Mouse (Mus musculus) sigmoid colon, adult 10 weeks (tissue): Measurements from ENCODE around the gene Aldh1b1. TPM values are rescaled to one million over a fixed set of nuclear protein-coding genes. Genes with fewer than 3 reads are reported as not detected.

Experiments
- polyA plus RNA-seq: library from polyadenylated mRNA; stranded (reverse); fragments of 350-450 nt; fragmentation: Illumina TruSeq; extraction: RNeasy Lipid Tissue Mini Kit (QIAGEN cat#74804); gene quantifications from one replicate; pipeline ENCODE4 v1.2.3, GENCODE M21; 2014; ENCODE audit warnings: low read depth, low replicate concordance

The Aldh1b1 gene
- polyA plus RNA-seq = 16.6 TPM

DNA sequence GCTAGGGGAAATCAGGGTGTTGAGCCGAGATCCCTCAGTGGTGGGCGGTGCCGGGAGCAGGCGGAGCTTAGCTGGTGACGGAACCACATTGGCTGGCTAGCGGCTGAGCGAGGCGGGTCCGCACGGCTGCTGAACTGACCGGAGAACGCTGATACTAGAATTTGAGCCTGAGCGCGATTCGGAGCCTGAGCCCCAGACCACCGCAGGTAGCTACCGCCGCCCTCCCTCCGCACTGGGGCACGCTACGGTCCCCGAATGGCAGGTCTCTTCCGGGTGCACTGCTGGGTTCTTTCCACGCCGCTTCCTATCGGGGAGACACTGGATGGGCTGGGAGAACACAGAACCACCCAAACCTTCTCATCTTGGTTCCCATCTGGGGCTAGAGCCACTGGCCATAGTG is at the start of gene Aldh1b1:
Gene Aldh1b1 (plus strand): TSS at position 59 of the 400 bp plus-strand sequence.

DNA sequence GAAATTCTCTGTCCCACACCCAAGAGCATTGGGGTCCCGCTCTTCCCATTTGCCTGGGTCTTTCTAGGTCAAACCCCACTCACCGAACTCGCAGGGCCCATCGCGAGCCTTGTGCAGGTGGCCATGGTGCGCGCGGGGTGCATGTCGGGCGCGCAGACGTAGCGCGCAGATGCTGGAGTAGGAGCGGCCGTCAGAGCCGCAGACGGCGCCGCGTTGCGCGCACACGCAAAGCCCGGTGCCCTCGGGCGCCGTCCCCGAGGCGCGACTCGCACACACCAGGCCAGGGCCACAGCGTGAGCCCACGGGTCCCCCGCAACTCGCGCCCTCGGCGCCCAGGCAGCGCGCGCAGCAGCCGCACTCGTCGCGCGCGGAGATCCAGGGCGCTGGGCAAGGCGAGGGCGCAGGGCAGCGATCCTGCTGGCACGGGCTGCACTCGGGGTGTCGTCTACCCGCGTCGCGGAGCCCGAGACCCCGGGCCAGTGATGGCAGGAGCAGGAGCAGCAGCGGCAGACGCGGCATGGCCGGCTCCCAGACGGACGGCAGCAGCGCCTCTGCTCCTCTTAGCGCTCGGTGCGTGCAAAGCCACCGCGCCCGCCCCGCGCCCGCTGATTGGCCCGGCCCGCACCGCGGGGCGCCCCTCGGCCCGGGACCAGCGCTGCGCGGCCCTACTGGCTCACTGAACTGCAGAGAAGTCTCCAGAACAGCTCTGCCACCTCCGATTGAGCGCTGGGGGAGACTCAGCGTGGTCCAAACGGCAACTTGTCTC is 27.6 kb downstream of the Aldh1b1 start, which contains the start of gene Igfbpl1:
Gene Igfbpl1 (minus strand): TSS at position 649 of the 766 bp plus-strand sequence.

DNA sequence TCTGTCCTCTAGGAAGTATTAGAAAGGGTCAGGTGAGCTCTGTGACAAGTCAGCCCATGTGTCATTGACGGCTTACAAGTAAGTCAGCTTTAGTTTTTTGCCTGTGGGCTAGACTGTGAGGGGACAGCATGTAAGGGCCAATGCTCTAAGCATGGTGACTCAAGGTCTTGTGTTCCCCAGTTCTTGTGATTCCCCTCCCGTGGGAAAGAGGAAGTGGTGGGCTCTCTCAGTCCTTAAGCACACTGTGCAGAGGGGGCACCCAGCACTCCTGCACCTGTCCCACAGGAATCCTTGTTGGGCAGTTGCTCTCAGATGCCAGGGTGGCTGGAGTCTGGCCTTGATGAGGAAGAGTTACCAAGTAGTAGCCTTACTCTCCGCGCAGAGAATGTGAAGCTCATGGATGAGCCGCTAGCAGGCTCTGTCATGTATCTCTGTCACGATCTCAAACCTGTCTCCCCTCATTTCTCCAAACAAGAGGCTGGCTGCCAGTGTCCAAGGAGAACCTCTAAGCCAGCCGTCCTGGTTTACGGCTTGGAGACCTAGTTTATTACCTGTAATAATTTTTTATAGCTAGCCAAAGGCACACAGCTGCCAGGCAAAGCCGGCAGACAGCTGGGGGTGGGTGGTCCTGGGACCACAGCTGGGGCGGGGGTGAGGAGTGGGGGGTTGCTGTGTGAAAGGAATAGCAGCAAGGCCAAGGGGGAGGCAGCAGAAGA is 49.4 kb downstream of the Aldh1b1 start, which contains the start of gene Stra6l:
Gene Stra6l (plus strand): TSS at position 556 of the 716 bp plus-strand sequence.

Other genes with a start within 250 kb of the Aldh1b1 start
- not detected for gene Igfbpl1, start 27.9 kb downstream of the Aldh1b1 start, polyA plus RNA-seq
- gene Stra6l, start 49.6 kb downstream of the Aldh1b1 start, polyA plus RNA-seq = 15.9 TPM
- not detected for gene Ccdc180, start 91.3 kb downstream of the Aldh1b1 start, polyA plus RNA-seq
- 81.3 TPM for gene Tdrd7, start 166.3 kb downstream of the Aldh1b1 start, polyA plus RNA-seq
- 5.7 TPM for gene Tmod1, start 239.9 kb downstream of the Aldh1b1 start, polyA plus RNA-seq